Mouse (Mus musculus): Measurements from ENCODE around the gene Pgm5. TPM values are rescaled to one million over a fixed set of nuclear protein-coding genes. Genes with fewer than 3 reads are reported as not detected.
"Not testable (repeated sequence)": the region's sequence is repeated elsewhere in the genome, so short reads cannot be mapped to it uniquely, and the experiment has no call there.

The Pgm5 gene
- polyA plus RNA-seq (2012; rRNA removed) = 279 and 421 TPM in 2 replicates

DNA sequence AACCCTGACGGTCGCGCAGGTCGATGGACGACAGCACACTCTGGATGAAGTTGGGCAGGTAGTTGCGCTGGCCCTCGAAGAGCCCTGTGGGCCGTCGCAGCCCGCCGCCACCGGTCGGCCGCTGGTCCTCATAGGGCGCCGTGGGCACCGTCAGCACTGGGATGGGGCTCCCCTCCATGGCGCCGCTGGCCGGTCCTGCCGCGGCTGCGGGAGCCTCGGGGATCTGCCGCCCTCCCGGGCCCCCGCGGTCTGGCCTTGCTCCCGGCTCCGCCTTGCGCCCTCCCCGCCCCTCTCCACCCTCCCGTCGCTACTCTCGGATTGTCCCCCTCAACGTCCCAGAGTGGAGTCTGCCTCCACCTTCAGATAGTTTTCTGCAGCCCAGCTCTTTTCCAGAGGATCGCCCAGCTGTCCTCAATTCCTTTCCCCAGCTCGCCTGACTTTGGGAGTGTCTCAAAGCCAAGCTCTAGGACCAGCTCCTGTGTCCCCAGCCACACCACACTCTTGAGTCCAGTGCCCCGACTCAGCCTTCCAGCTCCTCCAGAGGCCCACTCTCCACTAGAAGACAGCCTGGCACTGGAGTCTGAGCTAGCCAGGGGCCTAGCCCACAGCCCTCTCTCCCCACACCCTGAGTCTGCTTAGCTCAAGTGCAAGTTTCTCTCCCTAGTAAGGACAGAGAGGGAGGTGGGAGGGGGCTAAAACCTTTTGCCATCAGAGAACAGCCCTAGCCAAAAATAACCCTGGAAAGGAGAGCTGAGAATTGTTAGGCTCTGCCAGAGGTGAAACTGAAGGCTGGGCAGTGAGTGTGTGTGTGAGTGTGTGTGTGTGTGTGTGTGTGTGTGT is at the start of gene Pgm5:
Gene Pgm5, minus strand, starts transcription at position 244 of the 840 bp plus-strand sequence.
- peak; percentile 49 for DNase-seq (ENCODE audit: low spot score)

DNA sequence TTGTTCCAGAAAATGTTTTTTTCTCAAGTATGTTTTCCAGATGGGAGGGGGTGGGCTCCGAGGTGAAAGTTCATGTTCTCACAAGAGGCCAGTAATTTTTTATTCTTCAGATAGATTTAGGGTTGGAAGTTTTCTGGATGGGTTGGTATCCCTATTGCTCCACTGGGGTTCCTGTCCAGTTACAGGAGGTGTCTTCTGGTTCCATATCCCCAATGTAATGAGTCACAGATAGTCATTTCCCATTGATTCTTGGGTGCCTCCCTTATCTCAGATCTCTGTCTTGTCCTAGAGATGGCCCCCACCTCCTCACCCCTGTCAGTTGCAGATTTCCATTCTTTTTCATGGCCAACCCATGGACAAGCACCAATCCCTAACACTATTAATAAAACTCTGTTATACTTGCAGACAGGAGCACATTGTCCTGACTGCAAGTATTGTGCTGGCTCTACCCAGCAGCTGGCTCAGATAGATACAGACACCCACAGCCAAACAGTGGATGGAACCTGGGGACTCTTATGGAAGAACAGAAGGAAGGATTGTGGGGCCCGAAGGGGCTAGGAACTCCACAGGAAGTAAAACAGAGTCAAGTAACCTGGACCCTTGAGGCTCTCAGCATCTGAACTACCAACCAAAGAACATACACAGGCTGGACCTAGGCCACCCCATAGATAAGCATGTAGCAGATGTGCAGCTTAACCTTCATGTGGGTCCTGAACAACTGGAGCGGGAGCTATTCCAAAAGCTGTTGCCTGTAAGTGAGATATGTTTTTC is 46.9 kb upstream of the Pgm5 start:
- DNase-seq (ENCODE audit: low spot score) = no peak

- no peak for DNase-seq (ENCODE audit: low spot score)
Measured at GRCm38 (mm10) chr19:24907655-24908054, 46.0 kb upstream of the Pgm5 start.

GRCm38 (mm10) chr19:24902821-24903220 is 41.2 kb upstream of the Pgm5 start:
- DNase-seq (ENCODE audit: low spot score) = no peak

DNA sequence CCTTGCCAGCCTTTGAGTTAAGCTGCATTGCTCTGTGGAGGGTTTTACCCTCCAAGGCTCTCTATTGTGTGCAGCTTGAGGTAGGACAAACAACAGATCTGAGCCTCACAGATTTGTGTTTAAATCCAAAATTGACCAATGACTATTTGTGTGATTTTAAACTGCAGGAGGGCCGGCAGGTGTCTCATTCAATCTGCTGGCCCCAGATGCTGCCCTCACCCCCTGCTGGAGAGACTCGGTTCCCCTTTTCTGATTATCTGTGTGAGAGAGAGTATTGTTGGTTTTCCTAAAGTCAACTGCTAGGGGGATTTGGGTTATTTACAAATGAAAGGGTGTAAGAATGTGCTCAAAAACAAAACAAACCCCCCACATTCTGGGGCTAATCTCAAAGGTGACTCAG is 40.6 kb upstream of the Pgm5 start:
- DNase-seq (ENCODE audit: low spot score) = no peak

- no peak for DNase-seq (ENCODE audit: low spot score)
Measured at GRCm38 (mm10) chr19:24901666-24902065, 40.0 kb upstream of the Pgm5 start.

DNA sequence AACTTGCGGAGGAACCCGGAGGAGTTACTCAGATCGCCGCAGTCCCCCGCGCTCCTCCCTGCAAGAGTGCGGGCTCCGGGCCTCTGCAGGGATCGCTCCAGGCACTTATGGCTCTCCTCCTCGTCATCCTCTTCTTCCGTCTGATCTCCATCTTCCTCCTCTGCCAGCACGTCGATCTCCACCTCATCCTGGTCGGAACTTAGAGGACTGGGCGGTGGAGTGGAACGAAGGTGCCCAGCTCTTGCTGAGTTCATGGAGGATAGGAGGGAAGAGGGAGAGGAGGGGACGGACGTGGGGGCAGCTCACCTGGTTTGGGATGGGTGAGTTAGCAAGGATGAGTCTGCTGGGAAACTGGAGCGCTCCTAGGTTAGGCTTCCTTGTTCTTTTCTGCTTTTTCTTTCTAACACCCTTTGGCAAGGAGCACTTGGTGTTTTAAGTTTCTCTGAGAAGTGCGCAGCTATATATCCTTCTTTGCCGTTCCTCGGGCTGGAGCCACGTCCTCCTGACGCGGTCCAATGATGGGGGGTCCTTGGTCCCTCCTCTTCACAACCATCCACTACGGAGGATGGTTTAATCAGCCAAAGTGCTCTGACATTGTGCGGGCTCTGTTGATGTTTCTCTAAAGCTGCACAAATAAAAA is 39.0 kb upstream of the Pgm5 start, which contains the start of gene Foxd4:
Gene Foxd4, minus strand, starts transcription at position 617 of the 640 bp plus-strand sequence.
- no peak for DNase-seq (ENCODE audit: low spot score)

- no peak for DNase-seq (ENCODE audit: low spot score)
Measured at GRCm38 (mm10) chr19:24899578-24900544, 38.2 kb upstream of the Pgm5 start.

DNA sequence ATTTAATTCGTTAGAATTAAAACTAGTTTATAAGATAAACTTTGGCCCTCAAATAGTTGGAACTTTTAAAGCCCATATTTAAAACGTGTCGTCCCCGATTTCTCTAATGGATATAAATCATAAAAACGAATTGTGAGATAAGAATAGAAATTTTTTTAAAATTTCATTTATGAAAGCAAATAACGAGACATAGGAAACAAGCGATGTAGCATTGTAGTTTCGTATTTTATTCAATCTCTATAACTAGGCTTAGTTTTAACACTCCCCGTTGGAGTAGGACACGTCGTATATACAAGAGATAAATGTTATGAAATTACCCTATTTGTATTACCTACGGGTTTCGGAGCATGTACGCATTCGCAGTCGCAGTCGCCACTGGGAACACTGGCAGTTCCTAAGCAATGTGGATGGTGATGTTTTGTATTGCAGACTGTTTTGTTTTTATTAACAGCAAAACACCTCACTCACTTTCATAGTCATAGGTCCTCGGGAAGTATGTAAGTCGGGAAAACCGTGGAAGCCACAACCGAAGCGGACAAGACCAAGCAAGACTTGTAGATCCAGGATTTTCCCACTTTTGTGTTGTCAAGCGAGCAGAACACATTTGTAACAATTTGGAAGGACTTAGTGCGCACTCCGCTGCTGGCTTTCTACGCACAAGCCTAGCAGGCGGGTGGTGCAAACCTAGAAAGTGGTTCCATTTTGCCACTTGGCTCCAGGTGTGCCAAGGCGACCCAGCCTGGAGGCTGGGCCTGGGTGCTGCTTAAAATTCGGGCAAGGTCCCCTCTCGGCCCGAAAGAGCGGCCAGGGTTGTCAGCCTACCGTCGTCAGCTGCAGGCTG is 37.3 kb upstream of the Pgm5 start:
- DNase-seq (ENCODE audit: low spot score) = no peak

- no peak for DNase-seq (ENCODE audit: low spot score)
Measured at GRCm38 (mm10) chr19:24897896-24898736, 36.5 kb upstream of the Pgm5 start.

DNA sequence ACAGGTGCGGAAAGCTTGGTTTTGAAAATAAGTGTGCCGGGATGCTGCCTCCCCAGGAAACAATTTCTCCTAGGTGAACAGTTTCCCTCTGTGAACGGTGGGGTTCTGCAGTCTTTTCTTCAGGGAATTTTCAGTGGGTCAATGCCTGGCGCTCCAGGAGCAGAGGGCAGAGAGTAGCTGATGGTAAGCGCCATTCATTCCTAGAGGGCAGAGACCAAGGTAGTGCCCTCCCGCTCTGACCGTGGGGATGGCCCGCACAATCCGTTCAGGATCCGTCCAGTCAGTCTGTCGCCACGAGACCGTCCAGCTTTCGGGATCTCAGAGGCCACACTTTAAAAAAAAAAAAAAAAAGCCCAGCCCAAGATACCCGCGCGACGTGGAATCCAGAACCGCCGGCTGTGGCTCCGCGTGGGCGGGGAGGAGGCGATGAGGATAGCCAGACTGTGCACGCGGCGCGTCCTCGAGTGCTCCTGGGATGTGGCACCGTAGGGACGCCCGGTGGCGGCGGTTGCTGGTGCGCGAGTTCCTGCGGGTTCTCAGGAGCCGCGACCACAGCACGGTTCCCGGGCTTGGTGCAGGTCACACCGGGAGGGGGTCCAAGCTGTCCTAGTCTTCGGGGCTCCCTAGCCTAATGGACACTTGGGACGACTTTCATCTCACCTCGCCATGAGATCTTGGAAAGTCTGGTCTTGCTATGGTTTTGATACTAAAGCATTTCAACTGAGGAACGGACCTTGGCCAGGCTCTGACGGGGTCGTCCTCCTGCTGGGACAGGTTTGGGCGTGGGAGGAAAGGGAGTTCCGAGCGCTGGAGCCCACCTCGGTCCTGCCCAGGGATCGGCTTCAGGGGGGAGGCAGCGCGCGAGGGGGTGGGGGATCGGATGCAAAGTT is 35.6 kb upstream of the Pgm5 start:
- DNase-seq (ENCODE audit: low spot score) = no peak

DNA sequence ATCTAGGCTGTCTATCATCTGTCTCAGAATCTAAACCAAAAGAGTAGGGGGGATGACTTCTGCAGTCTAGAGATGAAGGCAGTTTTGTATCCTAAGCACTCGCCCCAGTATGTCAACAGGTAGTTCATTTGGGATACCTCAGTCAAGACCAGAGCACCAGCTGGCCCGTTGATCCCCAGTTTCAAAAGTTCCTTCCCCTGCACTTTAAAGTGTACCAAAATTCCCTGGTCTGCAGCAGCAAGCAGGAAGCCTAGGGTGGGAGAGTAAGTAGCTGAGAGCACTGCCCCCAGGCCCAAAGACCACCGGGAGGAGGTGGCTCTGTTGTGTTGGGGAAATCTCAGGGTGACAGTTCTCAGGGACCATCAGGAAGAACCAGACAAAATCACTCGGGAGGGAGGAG is 34.9 kb upstream of the Pgm5 start:
- DNase-seq (ENCODE audit: low spot score) = no peak

DNA sequence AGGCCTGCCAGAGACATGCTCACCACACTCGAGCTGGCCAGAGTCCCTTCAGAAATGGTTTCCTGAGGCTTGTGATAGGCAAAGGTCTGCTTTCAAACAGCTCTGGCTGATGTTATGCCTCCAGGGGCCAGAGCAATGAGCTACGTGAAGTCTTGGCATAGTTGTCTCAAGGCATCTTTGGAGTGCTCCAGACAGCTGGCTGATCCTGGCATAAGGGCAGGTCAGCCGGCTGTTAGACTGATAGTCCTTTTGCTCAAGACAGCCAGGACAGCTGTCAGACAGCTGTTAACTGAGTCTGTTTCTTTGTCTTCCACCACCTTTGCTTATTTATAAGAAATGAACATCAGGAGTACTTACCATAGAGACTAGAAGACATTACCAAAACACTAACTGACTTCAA is 25.2 kb upstream of the Pgm5 start:
- DNase-seq (ENCODE audit: low spot score) = no peak

DNA sequence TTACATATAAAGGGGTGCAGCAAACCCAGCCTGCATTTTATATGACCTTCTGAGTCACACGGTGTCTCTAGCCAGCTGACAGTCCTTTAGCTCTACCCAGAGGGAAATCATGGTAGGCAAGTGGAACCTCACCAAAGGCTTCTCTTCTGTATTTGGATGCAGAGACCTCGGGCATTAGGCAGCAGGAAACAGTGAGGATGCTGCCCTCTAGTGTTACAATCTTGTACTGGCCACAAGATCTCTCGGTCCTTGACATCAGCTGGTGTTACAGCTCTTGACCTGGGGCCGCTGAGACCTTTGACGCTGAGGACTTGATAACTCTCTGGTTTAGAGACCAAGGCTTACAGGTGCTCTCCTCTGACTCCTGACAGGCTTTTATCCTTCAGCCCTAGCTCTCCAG is 23.8 kb upstream of the Pgm5 start:
- no peak for DNase-seq (ENCODE audit: low spot score)

- DNase-seq (ENCODE audit: low spot score) = no peak
Measured at GRCm38 (mm10) chr19:24881237-24881636, 19.6 kb upstream of the Pgm5 start.

DNA sequence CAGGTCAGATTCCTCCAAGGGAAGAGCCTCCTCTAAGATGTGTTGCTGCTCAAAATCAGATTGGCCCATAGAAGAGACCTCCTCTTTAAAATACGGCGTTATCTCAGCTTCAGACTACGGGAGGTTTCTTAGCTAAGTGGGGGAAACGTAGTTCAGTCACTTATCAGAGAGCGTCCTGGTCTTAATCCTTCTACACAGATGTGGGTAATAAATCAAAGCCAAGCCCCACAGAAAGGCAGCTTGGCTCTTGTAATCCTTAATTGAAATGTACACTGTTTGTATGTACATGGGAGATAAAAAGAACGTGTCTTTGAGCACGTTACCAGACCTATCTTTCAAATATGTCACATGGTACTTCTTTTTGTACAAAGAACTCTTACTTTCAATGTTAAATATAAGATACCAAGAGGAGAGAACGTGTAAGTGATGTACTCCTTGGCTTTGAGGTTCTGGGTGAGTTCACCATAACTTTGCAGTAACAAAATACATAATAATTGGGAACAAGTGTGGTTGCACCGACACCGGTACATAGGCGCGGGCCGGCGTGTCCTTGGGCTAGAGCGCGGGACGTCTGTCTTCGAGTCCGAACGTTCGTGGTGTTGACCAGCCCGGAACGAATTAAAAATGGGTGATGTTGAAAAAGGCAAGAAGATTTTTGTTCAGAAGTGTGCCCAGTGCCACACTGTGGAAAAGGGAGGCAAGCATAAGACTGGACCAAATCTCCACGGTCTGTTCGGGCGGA is 13.6 kb upstream of the Pgm5 start, which contains the start of gene Gm10053:
Gene Gm10053, plus strand, starts transcription at position 558 of the 742 bp plus-strand sequence.
- DNase-seq (ENCODE audit: low spot score) = not testable (repeated sequence)

DNA sequence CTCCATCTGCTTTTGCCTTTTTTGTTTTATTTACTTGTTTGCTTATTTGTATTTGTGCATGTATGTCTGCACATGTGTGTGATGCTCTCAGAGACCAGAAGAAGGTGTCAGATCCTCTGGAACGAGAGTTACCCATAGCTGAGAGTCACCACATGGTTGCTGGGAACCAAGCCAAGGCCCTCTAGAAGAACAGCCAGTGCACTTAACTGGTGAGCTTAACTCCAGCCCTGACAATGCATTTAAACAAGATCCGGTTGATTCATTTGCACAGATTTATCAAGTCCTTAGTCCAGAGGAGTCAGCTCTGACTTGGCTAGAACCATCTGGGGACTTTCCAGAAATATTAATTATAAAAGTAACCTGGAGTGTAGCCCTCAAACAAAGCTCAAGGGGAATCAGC is 12.2 kb upstream of the Pgm5 start:
- DNase-seq (ENCODE audit: low spot score) = no peak

Measured in urinary bladder, adult 2 months (tissue).